Mouse (Mus musculus) liver, embryonic 14.5 days (tissue): ENCODE results near the gene Paxbp1. TPM values are rescaled to one million over a fixed set of nuclear protein-coding genes. Genes with fewer than 3 reads are reported as not detected.

Experiments
- ATAC-seq: fragments of 200-750 bp; cut with Nextera tagmentation; 2 replicates; pipeline ENCODE4 v1.8.0; 2017; ENCODE audit warnings: moderate number of reproducible peaks, mild to moderate bottlenecking, moderate library complexity; ENCODE audit not compliant: insufficient read depth
- DNase-seq, 3 experiments: peaks; one replicate each; pipeline ENCODE4 v3.0.0-alpha.2; 2012 to 2013; ENCODE audit warnings: low read depth in 3 of 3, low spot score in 3 of 3
- H3K27ac ChIP-seq: fragments of 300-500 bp; sonication (generic); 2 replicates; pipeline ENCODE4 v1.5.1; 2014; ENCODE audit warnings: moderate library complexity, mild to moderate bottlenecking, control low read depth, inconsistent platforms
- H3K27me3 ChIP-seq: fragments of 300-500 bp; sonication (generic); 2 replicates; pipeline ENCODE4 v1.6.1; 2014; ENCODE audit warnings: mild to moderate bottlenecking, low read length, moderate library complexity; ENCODE audit not compliant: control insufficient read depth, insufficient read depth
- H3K36me3 ChIP-seq: fragments of 300-500 bp; sonication (generic); replicated peaks from 2 replicates; pipeline ENCODE4 v1.6.1; 2014; ENCODE audit warnings: low read depth; ENCODE audit not compliant: control insufficient read depth, insufficient read depth
- H3K4me1 ChIP-seq, 2 experiments: fragments of 200-500 bp in 1 of 2; fragments of 300-500 bp in 1 of 2; sonication (generic) in 1 of 2; replicated peaks; 2 replicates each; pipeline ENCODE4 v1.6.1; 2012 to 2014; ENCODE audit warnings: antibody characterized with exemption in 1 of 2, inconsistent platforms in 1 of 2, low read length in 1 of 2; ENCODE audit not compliant: control insufficient read depth in 2 of 2, insufficient read depth in 2 of 2
- H3K4me2 ChIP-seq: fragments of 300-500 bp; sonication (generic); 2 replicates; pipeline ENCODE4 v1.6.1; 2014; ENCODE audit warnings: low read depth, mild to moderate bottlenecking, control low read depth, moderate library complexity
- H3K4me3 ChIP-seq, 2 experiments: fragments of 200-500 bp in 1 of 2; fragments of 300-500 bp in 1 of 2; sonication (generic) in 1 of 2; 2 replicates each; pipeline ENCODE4 v1.5.1; 2012 to 2014; ENCODE audit warnings: low read depth in 2 of 2, low read length in 2 of 2, mild to moderate bottlenecking in 2 of 2, control low read depth in 1 of 2, inconsistent platforms in 1 of 2, moderate library complexity in 1 of 2; ENCODE audit not compliant: insufficient read depth in 1 of 2
- H3K9ac ChIP-seq: fragments of 300-500 bp; sonication (generic); replicated peaks from 2 replicates; pipeline ENCODE4 v1.6.1; 2014; ENCODE audit warnings: mild to moderate bottlenecking, control low read depth, moderate library complexity
- H3K9me3 ChIP-seq: fragments of 300-500 bp; sonication (generic); 2 replicates; pipeline ENCODE4 v1.6.1; 2016; ENCODE audit warnings: low read length, mixed read lengths; ENCODE audit not compliant: control insufficient read depth
- CTCF ChIP-seq: IDR thresholded peaks from 2 replicates; pipeline ENCODE4 v1.5.1; 2016; ENCODE audit warnings: antibody characterized with exemption, low read depth, control low read depth
- EP300 ChIP-seq: IDR thresholded peaks from 2 replicates; pipeline ENCODE4 v1.6.1; 2016; ENCODE audit warnings: antibody characterized with exemption, low read depth
- WGBS: fragments of 180-500 bp; shearing (Covaris S2); extraction: QIAGEN DNeasy Blood & Tissue Kit; methylation state at CpG from one replicate; pipeline ENCODE4 v1.1.7; 2014; ENCODE audit not compliant: insufficient replicate concordance; 5-methylcytosine and 5-hydroxymethylcytosine counted together
- polyA plus RNA-seq, 2 experiments: library from polyadenylated mRNA; depleted of rRNA in 1 of 2; stranded (reverse) in 1 of 2; unstranded in 1 of 2; fragments of >200 nt; fragmentation: Nextera tagmentation in 1 of 2; extraction: Ambion mirVana in 1 of 2; gene quantifications; 2 replicates each; pipeline versions ENCODE4 v1.2.1 to v1.2.3; 2012 to 2014

The Paxbp1 gene
- polyA plus RNA-seq, 2 experiments = 14.8 to 25.9 TPM

GRCm38 (mm10) chr16:90997822-90998221 is 46.5 kb downstream of the Paxbp1 start:
- DNase-seq (no peak), ATAC-seq (no peak)
- Histone ChIP-seq H3K27me3 (no peaks in the 10 kb centered on the region), H3K36me3 (peaks cover 3% of the 10 kb centered on the region; the same call in 1 of the 2 replicates), H3K9ac (no peak overlapping the region), H3K4me3 (no peak overlapping the region), H3K9me3 (no peaks in the 10 kb centered on the region), H3K27ac (no peak overlapping the region), H3K4me1 (peaks cover 12 to 14% of the 10 kb centered on the region in 2 experiments), H3K4me2 (no peak overlapping the region)
- WGBS = 86% methylated on average over 3 of the region's 3 CpGs
- TF ChIP-seq EP300 (no peak), CTCF (no peak)

DNA sequence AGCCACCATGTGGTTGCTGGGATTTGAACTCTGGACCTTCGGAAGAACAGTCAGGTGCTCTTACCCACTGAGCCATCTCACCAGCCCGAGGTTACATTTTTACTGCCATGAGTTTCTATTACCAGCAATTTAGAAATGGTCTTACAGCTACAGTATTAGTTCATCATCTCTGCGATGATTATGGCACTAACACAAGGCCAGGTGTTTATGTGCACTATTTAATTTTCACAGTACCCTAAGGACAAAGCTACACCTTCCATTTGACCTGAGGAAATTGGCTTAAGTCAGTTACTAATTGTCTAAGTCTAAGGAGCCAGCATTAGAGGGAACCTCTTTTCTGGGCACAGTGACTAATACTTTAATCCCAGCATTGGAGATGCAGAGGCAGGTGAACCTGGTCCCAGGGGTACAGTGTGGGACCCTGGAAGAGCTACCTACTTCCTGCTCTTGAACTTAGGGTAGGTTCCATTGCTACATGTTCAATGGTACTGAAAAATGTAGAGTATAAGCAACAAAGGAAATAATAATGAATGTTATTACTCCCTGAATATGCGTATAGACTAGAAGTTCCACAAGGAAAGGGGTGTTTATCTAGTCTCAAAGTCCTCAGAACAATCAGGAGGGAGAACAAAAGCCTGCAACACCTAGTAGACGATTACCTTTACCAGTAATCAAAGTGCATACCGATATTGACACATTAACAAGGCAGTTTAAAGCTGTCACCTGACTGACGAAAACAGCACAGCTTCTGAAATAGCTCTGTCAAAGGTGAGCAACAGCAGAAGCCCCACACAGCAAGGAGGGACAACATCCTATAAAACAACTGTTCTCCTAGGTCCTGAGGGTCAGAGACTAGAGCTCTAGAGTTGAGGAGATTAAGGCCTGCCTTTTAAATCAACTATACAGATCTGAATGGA is 47.8 kb downstream of the Paxbp1 start:
- WGBS = 75% methylated on average over 7 of the region's 7 CpGs
- Histone ChIP-seq H3K36me3 (peaks cover 3% of the 10 kb centered on the region; the same call in 1 of the 2 replicates), H3K4me2 (no peak overlapping the region), H3K9me3 (no peaks in the 10 kb centered on the region), H3K27ac (no peak overlapping the region; the same call in 1 of the 2 replicates), H3K27me3 (no peaks in the 10 kb centered on the region), H3K4me1 (peaks cover 12 to 14% of the 10 kb centered on the region in 2 experiments), H3K4me3 (no peak overlapping the region), H3K9ac (no peak overlapping the region)
- ATAC-seq (no peak), DNase-seq (no peak)
- TF ChIP-seq CTCF = no peak
- no peak for TF ChIP-seq EP300

GRCm38 (mm10) chr16:90995498-90995897 is 48.8 kb downstream of the Paxbp1 start:
- no peaks in the 10 kb centered on the region for H3K9me3 ChIP-seq
- peaks cover 12 to 14% of the 10 kb centered on the region in 2 experiments for H3K4me1 ChIP-seq
- peak overlapping the region; percentile 54 for H3K4me2 ChIP-seq
- TF ChIP-seq EP300 (no peak), CTCF (no peak)
- ATAC-seq (peak; percentile 54; the same call in 1 of the 2 replicates), DNase-seq (no peak)
- 29% methylated on average over 5 of the region's 5 CpGs for WGBS
- no peaks in the 10 kb centered on the region for H3K27me3 ChIP-seq
- H3K36me3 ChIP-seq = peaks cover 12% of the 10 kb centered on the region
- H3K4me3 ChIP-seq = no peak overlapping the region
- H3K27ac ChIP-seq = peak overlapping the region; percentile 57
- peak overlapping the region; percentile 45 for H3K9ac ChIP-seq

GRCm38 (mm10) chr16:90995023-90995422 is 49.3 kb downstream of the Paxbp1 start:
- Histone ChIP-seq H3K9ac (peak overlapping the region; percentile 45), H3K9me3 (no peaks in the 10 kb centered on the region), H3K4me1 (peaks cover 14% of the 10 kb centered on the region in 2 experiments), H3K27ac (peak overlapping the region; percentile 57), H3K36me3 (peaks cover 14% of the 10 kb centered on the region), H3K4me2 (peak overlapping the region; percentile 54), H3K4me3 (no peak overlapping the region), H3K27me3 (no peaks in the 10 kb centered on the region)
- peak in 1 of 3 experiments; percentile 38 for DNase-seq
- ATAC-seq = peak; percentile 54; the same call in 1 of the 2 replicates
- no peak for TF ChIP-seq CTCF
- no peak for TF ChIP-seq EP300
- WGBS = 6% methylated on average over 4 of the region's 4 CpGs

DNA sequence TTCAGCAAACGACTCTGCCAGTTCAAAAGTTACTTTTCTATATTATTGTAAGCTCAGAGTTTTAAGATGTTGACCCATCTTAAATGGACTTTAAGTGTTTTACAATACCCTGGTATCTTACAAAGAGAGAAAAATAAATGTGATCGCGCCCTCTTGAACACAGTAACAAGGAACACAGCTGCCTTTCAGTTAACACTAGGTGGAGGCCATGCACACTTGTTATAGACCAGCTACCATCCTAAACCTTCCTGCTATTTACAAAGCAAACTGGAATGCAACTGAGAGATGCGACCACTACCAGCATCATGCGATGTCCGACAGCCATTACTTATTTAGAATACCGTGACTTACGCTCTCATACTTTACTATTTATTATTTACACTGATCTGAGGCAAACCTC is 55.2 kb downstream of the Paxbp1 start:
- no peaks in the 10 kb centered on the region for H3K9me3 ChIP-seq
- TF ChIP-seq EP300 (no peak), CTCF (peak; percentile 22; the same call in 1 of the 2 replicates)
- peak overlapping the region; percentile 66 for H3K9ac ChIP-seq
- H3K4me3 ChIP-seq = peak overlapping the region in 1 of 2 experiments; percentile 49; a peak in 1 of 4 replicates
- peak; percentile 54; the same call in 1 of the 2 replicates for ATAC-seq
- H3K36me3 ChIP-seq = peaks cover 30% of the 10 kb centered on the region
- H3K27me3 ChIP-seq = no peaks in the 10 kb centered on the region
- H3K27ac ChIP-seq = peak overlapping the region; percentile 78
- H3K4me2 ChIP-seq = peak overlapping the region; percentile 75
- 80% methylated on average over 8 of the region's 8 CpGs for WGBS
- H3K4me1 ChIP-seq = peaks cover 17 to 22% of the 10 kb centered on the region in 2 experiments
- DNase-seq = no peak
